Mouse (Mus musculus) ovary, postnatal 10 days (tissue): ENCODE data around the gene Rcan1.
"Not testable (repeated sequence)": the region's sequence is repeated elsewhere in the genome, so short reads cannot be mapped to it uniquely, and the experiment has no call there.

Experiments used
- DNase-seq: peaks from one replicate; pipeline ENCODE4 v3.0.0; 2022; ENCODE audit warnings: low spot score

Gene Rcan1

GRCm38 (mm10) chr16:92433176-92433575 lies 37.5 kb downstream of the Rcan1 start:
- no peak for DNase-seq

DNA sequence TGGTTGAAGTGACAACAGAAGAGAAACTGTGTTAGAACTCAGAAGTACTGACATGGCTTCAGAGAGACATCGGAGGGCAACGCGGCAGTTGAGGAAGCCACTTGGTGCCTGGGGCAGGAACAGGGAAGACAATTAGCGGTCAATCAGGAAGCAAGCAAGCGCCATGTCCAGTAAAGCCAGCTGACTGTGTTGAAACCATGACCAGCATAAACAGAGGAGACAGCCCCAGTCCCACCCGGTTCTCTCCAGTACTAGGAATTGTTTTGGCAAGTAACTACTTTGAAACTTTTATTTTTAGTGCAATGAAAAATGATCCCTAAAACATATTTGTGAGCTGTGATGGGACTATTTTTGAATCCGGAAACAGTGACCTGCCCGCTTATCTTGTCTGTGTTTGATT lies 39.9 kb downstream of the Rcan1 start:
- DNase-seq, result no peak

DNA sequence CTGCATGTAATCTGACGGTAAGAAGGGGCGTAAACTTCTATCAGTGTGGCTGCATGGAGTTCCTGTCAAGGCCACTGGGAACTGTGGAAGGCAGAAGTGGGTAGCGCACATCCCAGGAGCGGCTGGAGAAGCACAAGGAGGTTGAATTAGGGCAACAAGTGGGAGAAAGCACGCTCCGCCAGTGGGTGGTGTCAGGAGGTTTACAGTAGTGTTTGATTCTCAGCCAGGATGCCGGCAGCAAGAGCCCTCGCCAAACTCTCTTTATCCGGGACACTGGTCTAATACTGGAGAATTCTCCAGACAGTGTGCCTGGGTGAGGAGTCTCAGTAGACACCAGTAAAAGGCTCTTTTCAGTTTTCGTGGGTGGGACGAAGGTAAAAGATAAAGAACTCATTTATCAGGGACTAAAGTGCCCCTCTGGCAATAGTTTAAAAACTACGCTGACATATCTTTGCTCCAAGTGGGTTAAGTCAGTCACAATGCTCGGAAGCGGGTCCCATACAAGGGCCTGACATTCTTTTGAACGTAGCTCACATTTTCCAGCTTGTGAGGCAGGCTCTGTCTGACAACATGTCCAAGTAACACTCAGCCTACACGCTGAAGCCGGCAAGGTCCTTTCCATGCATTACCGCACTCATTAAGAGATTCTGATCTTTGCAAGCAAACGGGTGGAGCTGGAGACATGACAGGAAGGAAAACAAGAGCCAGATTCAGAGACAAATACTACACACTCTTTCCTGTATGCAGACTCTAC lies 42.3 kb downstream of the Rcan1 start:
- DNase-seq, result no peak

- no peak for DNase-seq
These were observed 44.0 kb downstream of the Rcan1 start for GRCm38 (mm10) chr16:92426708-92427107.

DNA sequence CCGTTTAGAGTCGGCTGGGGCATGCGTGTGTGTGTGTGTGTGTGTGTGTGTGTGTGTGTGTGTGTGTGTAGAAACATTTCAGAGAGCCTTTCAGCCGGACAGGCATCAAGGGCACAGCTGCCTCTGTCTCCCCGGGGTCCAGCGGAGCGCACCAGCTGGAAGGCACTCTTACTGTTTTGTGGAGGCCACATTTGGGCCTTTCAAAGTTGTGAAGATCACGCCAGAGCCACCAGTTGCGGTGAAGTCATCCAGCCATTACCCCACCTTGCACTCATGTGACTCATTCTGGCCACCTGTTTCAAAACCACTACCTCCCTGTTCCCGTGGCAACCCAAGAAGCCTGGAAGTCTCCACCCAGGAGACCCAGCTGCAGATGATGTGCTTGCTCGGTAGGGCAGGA lies 44.8 kb downstream of the Rcan1 start:
- DNase-seq, result no peak

DNA sequence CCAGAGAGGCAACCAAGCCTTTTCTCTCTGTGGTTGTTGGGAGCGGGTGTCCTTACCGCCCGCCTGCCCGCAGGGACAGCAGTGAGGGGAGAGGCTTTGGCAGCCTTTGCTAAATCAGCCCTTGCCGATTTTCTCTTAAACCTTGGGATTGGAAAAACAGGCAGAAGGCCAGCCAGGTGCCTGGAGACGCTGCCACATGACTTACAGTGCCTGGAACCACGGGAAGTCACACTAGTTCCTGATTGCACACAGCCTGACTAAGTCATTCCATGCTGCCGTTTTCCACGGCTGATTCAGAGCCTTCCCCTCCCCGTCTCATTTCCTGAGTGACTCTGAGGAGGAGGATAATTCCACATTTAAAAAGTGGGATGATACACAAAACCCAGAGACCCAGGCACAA lies 47.3 kb downstream of the Rcan1 start:
- no peak for DNase-seq

- no peak for DNase-seq
These were observed 48.0 kb downstream of the Rcan1 start for GRCm38 (mm10) chr16:92422435-92423362.

DNA sequence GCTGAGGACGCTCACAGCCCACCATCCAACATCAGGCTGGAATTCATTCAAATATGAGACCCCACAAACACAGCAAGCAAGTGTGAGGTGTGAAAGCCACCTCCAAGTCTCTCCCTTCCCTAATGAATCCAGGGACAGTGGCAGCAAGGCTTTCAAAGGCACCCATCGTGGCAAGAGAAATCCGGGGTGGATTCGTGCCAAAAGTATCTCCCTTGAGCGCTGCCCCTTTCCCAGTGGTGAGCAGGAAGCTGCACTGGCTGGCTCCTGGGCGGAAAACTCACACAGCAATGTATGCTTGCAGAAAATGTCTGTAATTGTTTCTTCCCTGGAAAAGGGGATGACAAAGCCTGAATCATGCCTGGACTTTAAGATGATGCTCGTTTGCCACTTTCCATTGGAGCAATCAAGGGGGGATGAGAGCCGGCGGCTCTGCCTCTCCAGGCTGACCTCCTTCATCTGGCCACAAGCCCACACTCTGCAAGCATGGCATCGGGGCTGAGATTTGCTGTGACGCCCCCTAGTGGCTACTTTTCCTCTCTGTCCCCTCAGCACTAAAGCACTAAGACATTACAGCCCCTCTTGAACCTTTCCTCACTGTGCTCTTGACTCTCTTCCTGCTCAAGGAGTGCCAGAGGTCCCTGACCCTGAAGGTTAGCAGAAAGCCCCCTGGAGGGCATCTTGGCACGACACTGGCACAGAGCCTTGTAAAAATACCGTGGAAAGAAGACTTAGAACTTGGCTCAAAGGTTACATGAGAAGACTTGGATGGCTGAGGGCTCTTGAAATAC lies 49.3 kb downstream of the Rcan1 start:
- DNase-seq, result no peak

- DNase-seq, result no peak
These were observed 50.0 kb downstream of the Rcan1 start for GRCm38 (mm10) chr16:92420641-92421040.

DNA sequence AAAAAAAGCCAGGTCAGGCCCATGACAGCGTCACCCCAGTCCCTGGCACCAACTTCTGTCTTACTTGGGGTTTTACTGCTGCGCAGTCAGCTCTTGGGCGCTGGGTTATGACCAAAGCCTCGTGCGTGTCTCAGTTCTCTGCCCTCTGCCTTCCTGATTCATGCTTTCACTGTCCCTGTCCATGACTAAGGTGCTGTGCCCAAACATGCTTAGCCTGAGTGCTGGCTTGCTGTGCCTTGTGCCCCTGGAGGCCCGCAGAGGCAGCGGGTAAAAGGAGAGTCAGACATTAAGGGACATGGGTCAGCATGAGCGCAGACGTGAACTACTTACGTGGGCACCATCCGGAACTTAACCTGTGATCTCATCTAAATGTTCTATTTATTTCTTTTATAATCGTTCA lies 51.6 kb downstream of the Rcan1 start:
- no peak for DNase-seq

DNA sequence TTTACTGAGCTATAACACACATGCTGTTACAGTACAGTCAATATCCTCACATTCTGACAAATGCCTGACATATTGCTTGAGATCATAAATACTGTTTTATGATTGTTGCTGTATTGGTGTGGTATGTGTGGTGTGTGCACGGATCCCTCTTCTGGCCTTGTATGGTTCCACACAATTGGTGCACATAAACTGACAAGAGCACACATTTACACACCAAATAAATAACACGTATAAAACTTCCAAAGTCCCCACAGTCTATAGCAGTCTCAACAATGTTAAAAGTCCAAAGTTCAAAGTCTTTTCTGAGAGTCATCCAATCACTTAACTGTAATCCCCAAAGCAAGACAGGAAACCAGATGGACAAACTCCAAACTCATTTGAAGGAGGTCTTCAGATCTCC lies 53.4 kb downstream of the Rcan1 start:
- no peak for DNase-seq

- no peak for DNase-seq
These were observed 55.0 kb downstream of the Rcan1 start for GRCm38 (mm10) chr16:92415702-92416118.

DNA sequence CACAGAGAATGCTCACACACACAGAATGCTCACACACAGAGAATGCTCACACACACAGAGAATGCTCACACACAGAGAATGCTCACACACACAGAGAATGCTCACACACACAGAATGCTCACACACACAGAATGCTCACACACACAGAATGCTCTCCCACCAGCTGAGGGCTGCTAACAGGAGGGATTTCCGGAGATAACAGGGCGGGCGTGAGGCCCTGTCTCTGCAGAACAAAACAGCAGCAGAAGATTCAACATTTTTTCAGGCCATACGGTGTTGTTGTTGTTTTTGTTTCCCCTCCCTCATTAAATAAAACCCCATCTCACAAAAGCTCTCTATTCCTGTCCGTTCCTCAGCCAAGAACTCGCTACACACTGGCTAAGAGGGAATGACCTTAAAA lies 55.6 kb downstream of the Rcan1 start:
- DNase-seq, result not testable (repeated sequence)

- no peak for DNase-seq
These were observed 57.8 kb downstream of the Rcan1 start for GRCm38 (mm10) chr16:92412888-92413287.

DNA sequence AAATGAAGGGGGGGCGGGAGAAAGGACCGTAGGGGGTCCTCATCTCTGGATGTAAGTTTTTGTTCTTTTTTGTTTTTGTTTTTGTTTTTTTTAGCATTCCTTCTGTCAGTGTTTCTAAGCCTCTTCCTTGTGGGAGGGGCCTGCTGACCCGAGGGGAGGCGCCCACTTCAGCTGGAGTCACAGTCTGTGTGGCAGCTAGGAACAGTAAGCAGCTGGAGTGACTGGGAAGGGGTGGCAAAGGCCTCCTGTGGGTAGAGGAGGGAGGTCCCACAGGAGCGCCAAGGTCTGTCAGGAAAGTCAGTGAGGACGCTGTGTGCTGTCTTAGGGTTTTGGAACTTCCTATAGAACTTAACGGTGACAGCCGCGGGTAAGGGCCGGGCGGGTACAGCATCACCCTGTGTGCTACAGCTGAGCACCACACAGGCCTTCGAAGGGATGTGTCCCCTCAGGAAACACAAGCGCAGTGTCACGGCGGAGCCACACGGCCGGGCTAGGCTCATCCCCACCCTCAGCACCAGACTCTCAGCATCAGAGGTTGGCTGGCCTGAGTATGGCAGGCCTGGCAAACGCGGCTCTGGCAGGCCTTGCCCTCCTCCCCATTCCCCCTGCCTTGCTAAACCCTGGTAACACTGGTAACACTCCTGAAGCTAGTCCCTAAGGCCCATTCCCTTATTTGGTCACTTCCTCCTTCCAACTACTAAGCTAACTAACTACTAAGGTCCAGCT lies 58.5 kb downstream of the Rcan1 start:
- DNase-seq, result no peak

- DNase-seq, result no peak
These were observed 60.3 kb downstream of the Rcan1 start for GRCm38 (mm10) chr16:92410344-92410743.

DNA sequence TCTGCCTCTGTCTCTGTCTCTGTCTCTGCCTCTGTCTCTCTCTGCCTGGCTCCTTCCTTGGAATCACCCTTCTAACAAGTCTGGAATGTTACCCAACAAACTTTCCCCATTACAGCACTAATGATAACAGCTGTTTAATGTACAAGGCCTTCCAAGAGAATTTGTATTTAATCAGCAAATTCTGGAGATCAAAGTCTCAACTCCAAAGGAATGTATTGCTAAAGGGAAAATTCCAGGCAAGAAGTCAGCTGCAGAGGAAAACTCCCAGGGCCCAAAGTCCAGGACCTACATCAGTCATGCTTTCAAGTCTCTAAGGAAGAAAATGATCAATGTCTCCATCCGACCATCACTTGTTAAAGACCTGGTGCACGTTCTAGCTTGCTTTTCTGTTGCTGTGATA lies 62.8 kb downstream of the Rcan1 start:
- DNase-seq, result no peak

DNA sequence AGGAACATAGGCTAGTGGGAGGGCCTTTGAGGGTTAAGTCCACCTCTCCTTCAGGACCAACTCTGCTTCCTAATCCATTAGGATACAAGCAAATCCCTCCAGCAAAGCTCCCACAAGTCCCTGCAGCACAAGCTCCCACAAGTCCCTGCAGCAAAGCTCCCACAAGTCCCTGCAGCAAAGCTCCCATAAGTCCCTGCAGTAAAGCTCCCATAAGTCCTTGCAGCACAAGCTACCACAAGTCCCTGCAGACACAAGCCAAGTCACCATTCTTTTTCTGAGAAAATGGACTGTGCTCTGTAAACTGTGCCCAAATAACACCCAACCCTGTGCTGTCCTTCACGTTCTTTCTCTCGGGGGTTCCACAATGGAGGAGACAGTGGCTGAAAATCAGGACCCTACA lies 66.5 kb downstream of the Rcan1 start:
- DNase-seq, result no peak

- no peak for DNase-seq
These were observed 67.6 kb downstream of the Rcan1 start for GRCm38 (mm10) chr16:92403069-92403468.

DNA sequence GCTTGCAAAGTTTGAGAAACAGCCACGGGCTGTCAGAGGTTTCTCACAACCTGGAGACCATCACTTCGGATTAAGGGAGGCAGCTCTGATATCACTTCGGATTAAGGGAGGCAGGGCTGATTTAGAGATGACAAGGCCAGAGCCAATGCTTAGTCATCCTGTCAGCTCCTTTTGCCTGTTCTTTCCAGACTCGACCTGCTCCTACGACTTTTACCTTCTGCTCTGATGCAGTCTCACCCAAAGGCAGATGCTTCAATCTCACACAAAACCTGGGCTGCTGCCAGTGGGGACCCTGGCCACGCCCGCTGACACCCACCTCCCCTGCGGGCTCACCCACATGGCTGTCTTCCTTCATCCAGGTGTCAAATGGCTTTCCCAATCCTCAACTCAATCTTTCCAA lies 68.5 kb downstream of the Rcan1 start:
- DNase-seq, result no peak

- no peak for DNase-seq
These were observed 69.5 kb downstream of the Rcan1 start for GRCm38 (mm10) chr16:92401206-92401605.
